Mouse (Mus musculus) ES-E14 (cell line): ENCODE measurements around the gene Klhdc8a.

Experiments
- CHD2 ChIP-seq: IDR thresholded peaks from 2 replicates; pipeline ENCODE4 v1.6.1; 2014; ENCODE audit warnings: mild to moderate bottlenecking, low read depth, low read length, inconsistent platforms
- HCFC1 ChIP-seq: IDR thresholded peaks from 2 replicates; pipeline ENCODE4 v1.6.1; 2012; ENCODE audit warnings: low read length, inconsistent platforms, borderline replicate concordance; ENCODE audit not compliant: insufficient read depth
- MAFK ChIP-seq: IDR thresholded peaks from 2 replicates; pipeline ENCODE4 v1.6.1; 2014; ENCODE audit warnings: mild to moderate bottlenecking, low read depth, low read length, inconsistent platforms; ENCODE audit not compliant: insufficient read depth
- ZC3H11A ChIP-seq: IDR thresholded peaks from 2 replicates; pipeline ENCODE4 v1.6.1; 2012; ENCODE audit warnings: low read depth, mild to moderate bottlenecking, inconsistent platforms, low read length, borderline replicate concordance
- ZNF384 ChIP-seq: IDR thresholded peaks from 2 replicates; pipeline ENCODE4 v1.6.1; 2012; ENCODE audit warnings: low read depth, low read length, inconsistent platforms

DNA sequence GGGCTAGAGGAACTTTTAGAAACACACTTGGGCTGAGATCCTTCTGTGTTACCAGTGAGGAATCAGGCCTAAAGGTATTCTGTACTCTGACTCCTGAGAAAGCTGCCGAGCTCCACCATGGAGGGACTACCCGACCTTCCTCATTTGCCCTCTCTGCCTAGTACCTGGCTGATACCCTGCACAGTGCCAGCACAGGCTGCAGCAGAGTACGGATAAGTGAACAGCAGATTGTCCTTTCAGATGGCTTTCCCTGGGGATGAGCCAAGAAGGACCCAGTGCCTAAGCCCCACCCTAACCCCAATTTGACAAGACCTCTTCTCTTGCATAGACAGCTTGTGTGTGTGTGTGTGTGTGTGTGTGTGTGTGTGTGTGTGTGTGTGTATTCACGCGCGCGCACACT is 10.2 kb downstream of the Klhdc8a start:
- TF ChIP-seq ZC3H11A (no peak), HCFC1 (no peak), MAFK (no peak), CHD2 (no peak), ZNF384 (no peak)
